Mouse (Mus musculus) fibroblast of lung, adult 2 months (primary cell): ENCODE results near the gene Itpr2.

Experiments used
- DNase-seq: peaks from one replicate; pipeline ENCODE4 v3.0.0-alpha.2; 2011; ENCODE audit warnings: low read depth

Gene Itpr2

DNA sequence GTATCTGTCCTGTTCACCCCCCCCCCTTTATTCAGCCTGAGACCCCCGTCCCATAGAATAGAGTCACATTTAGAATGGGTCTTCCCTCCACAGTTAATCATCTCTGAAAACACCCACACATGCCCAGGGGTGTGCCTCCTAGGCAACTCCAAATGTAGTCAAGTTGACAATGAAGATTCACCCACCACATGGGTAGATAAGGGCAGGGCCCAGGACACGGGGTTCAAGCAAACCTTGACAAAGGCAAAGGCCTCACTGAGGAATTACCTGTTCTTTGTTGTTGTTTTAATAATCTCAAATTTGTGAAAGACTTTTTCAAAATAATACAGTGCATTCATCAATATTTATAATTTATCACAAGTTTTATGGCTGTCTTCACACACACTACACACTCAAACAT is 2.4 kb upstream of the Itpr2 start:
- DNase-seq = no peak

DNA sequence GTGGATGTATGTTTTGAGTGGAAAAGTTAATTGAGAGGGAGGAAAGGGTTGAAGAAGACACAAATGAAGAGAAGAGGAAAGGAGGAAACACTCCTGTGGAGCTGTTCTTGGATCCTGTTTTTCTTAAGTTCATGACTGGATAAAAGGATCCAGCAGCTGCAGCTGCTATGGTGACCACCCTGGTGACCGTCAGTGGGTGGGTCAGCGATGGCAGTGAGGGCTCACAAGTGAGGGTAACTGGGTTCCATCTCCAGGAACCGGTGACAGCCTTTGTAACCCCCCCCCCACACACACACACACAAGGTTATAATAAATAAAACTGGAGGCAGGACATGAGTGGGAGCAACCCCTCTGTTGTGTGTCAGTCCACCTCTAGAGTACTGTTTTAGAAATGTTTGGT is 833 bp upstream of the Itpr2 start:
- DNase-seq = no peak

- peak; percentile 18 for DNase-seq
Measured at GRCm38 (mm10) chr6:146501316-146501865, 632 bp downstream of the Itpr2 start.

- no peak for DNase-seq
Measured at GRCm38 (mm10) chr6:146500771-146501170, 1.3 kb downstream of the Itpr2 start.

- DNase-seq = no peak
Measured at GRCm38 (mm10) chr6:146500206-146500605, 1.8 kb downstream of the Itpr2 start.

- no peak for DNase-seq
Measured at GRCm38 (mm10) chr6:146499566-146499965, 2.5 kb downstream of the Itpr2 start.

DNA sequence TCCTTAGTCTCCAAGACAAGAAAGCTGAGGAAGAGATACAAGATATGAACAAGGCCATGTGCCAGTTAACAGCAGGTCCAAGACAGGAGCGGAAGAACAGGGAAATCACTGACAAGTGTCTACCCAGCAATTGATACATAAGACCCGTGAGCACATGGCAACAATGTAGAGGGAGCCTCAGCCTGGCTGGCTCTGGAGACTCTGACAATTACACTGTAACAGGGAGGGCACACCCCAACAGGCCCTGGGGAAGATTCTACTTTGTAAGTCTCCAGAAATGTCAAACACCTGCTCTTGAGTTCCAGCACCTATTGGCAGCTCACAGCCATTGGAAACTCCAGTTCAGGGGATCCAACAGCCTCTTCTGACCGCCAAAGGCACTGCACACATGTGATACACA is 3.6 kb downstream of the Itpr2 start:
- DNase-seq = no peak

DNA sequence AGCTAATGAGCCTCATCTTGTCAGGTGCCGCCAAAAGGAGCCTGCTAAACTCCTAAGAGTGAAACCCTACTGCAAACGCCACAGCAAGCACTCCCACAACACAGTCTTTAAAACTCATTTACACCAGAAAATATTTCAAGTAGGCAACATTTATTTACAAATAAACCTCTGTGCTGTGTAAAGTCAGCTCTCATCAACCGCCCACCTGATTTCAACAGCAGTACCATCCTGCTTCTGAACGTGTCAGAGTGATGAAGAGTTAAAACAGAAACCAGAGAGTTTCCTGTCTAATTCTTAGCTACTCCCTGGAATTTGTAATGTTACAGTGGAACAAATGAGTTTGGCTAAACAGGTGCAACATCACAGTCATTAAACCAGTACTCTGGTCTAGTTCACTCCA is 4.2 kb downstream of the Itpr2 start:
- no peak for DNase-seq

DNA sequence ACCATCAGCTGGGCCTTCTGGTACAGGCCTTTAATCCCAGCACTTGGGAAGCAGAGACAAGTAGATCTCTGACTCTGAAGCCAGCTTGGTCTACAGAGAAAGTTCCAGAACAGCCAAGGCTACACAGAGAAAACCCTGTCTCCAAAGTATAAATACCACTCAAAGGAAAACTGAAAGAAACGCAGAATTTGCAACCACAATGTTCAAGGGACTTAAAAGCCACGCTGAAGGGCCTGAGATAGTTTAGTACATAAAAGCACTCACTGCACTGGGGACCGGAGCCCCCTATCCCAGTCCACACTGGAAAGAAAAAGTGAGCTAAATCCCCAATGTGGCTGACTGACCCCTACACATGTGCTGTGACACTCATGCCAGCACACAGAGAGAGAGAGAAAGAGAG is 4.6 kb downstream of the Itpr2 start:
- DNase-seq = no peak

DNA sequence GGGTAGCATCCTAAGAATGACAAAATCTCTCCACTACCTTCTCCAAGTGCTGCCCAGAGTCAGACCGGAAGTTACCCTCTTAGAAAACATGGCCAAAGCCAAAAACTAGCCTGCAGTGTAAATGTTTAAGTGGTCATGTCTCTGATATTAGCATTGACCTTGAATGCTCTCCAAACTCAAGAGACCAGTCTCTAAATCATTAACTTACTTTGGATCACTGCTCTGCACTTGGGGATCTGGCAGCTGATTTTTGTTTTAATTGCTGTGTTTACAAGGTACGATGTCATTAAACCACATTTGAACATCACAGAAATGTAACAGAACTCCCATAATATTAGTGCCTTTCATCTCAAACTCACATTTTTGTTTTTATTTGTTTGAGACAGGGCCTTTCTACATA is 10.3 kb downstream of the Itpr2 start:
- no peak for DNase-seq

GRCm38 (mm10) chr6:146490416-146490960 is 11.5 kb downstream of the Itpr2 start:
- no peak for DNase-seq

GRCm38 (mm10) chr6:146489841-146490240 is 12.2 kb downstream of the Itpr2 start:
- no peak for DNase-seq

- no peak for DNase-seq
Measured at GRCm38 (mm10) chr6:146488749-146489148, 13.3 kb downstream of the Itpr2 start.

- no peak for DNase-seq
Measured at GRCm38 (mm10) chr6:146487079-146487478, 14.9 kb downstream of the Itpr2 start.

GRCm38 (mm10) chr6:146486073-146486472 is 15.9 kb downstream of the Itpr2 start:
- no peak for DNase-seq

DNA sequence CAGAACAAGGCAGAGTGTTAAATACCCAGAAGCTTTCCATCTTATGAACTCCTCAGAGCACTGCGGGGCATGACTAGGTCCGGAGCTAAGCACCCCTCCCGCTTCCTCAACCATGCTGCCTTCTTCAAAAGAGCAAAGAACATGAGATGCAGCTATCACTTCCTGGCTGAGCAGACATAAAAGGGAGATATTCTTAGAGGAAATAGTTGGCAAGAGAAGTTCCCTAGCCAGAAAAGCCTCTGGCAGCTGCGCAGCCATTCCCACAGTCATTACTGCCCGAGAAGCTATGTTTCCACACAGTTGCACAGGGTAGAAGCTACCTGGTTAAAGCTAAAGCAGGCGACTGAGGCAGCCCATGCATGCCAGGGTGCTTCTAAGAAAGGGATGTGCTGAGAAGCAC is 20.6 kb downstream of the Itpr2 start:
- no peak for DNase-seq

DNA sequence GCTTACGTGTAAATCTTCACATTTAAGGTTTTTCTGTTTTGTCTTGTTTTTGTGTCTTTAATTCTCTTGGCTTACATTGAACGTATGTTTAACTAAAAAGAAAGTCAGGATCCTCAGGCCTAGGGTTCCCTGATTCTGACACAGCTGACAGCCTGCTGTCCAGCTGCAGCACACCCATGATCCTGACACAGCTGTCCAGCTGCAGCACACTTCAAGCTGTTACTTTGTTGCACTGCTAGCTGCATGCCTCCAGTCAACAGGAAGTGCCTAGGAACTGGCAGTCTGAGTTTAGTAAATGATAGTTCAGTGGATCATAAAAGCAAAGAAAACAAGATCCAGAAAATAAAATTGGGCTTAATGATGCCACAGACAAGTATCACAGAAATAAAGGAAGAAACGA is 21.1 kb downstream of the Itpr2 start:
- DNase-seq = no peak

DNA sequence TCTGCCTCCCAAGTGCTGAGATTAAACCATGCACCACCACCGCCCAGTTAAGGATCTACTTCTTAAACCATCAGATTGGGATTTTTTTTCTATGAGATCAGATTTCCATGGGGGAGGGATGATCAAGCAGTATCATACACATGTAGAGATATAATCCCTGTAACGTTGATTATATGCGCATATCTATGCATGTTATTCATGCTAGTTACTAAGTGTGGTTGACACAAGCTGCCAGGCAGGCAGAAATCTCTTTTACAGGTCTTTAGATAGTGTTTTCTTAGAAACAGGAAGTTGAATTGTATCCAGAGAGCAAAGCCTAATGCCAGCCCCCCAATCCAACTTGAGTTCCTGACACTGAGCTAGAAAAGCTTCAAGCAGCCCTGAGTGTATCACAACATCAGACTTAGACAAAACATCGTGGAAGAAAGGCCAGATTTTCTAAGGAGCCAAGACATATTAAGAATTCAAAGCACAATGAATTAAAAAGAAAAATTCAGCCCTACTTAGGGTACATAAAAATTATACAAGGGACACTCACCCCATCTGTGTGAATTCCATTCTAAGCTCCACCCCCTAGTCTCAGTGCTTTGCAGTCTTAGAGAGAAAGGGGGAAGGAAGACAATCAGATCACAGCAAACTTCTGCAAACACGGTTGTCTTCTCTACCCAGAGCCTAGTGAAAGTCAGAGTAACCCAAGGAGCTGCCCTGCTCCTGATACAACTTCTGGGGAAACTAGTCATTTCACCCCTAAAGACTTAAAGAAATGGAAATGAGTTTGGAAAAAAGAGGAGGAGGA is 22.9 kb downstream of the Itpr2 start:
- DNase-seq = no peak

- DNase-seq = no peak
Measured at GRCm38 (mm10) chr6:146476865-146477264, 25.2 kb downstream of the Itpr2 start.

GRCm38 (mm10) chr6:146474166-146474565 is 27.9 kb downstream of the Itpr2 start:
- no peak for DNase-seq

GRCm38 (mm10) chr6:146473216-146473955 is 28.6 kb downstream of the Itpr2 start:
- peak; percentile 70 for DNase-seq

DNA sequence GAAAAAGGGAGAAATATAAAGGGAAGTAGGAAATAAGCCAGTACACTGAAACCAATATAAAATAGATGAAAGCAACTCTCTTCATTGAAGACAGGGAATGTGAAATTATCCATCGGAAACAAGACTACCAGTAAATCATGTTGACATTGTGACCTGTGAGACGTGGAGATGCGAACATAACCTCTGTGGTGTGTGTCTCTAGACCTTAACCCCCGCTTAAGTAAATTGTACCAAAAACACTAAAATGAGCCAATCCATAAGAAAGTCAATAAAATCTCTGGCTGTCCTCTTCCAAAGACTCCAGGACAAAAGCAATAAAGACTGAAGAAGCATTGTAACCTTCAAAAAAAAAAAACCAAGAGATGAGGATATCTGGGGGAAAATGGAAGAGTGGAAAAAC is 31.6 kb downstream of the Itpr2 start:
- DNase-seq = no peak

- no peak for DNase-seq
Measured at GRCm38 (mm10) chr6:146469936-146470335, 32.1 kb downstream of the Itpr2 start.
